Mouse (Mus musculus): Measurements from ENCODE around the gene Tmprss11f. TPM values are rescaled to one million over a fixed set of nuclear protein-coding genes. Genes with fewer than 3 reads are reported as not detected.

Tmprss11f gene
- polyA plus RNA-seq (2021; fragmentation: Nextera tagmentation), result not detected in 2 replicates
- long read RNA-seq, experiment 1, result 0 reads
- long read RNA-seq, experiment 2, result 0 reads

GRCm38 (mm10) chr5:86632324-86632723 is at the start of gene Tmprss11f:
Gene Tmprss11f (minus strand): TSS chr5:86632424.

GRCm38 (mm10) chr5:86676262-86676661 is 44.0 kb upstream of the Tmprss11f start, which contains the start of gene Tmprss11b:
Gene Tmprss11b (minus strand): TSS chr5:86676362.

GRCm38 (mm10) chr5:86518500-86518899 is 113.7 kb downstream of the Tmprss11f start, which contains the start of gene Tmprss11g:
Gene Tmprss11g (minus strand): TSS chr5:86518600.

Other genes with a start within 250 kb of the Tmprss11f start
- gene Tmprss11a, start 163.4 kb downstream of the Tmprss11f start, polyA plus RNA-seq (2021; fragmentation: Nextera tagmentation), result 0.89 TPM in 1 of 2 replicates, not detected in the other
- gene Tmprss11g, start 113.8 kb downstream of the Tmprss11f start, polyA plus RNA-seq (2021; fragmentation: Nextera tagmentation), result not detected in 2 replicates
- not detected in 2 replicates for gene Tmprss11b, start 43.9 kb upstream of the Tmprss11f start, polyA plus RNA-seq (2021; fragmentation: Nextera tagmentation)
- gene Tmprss11e, start 113.4 kb upstream of the Tmprss11f start, polyA plus RNA-seq (2021; fragmentation: Nextera tagmentation), result not detected in 2 replicates
- gene Ythdc1, start 171.8 kb upstream of the Tmprss11f start, polyA plus RNA-seq (2021; fragmentation: Nextera tagmentation), result 15.3 and 16.3 TPM in 2 replicates